In genomic region chr6:146008450-146008981, GRCm38 (mm10) we compare ENCODE assay signal across 7 mouse cellular contexts.
DNase-seq lines count a peak whose midpoint lies in the region; ATAC-seq and TF ChIP-seq lines count a peak whose summit lies in the region.

No protein-coding gene starts in this region.

- intact Hi-C loops in left cerebral cortex, postnatal 14 days (cut with DNase I) = no loop called here

- ATAC-seq in limb, embryonic 14.5 days (ENCODE audit: low FRiP score, low read depth) = 0 out of 2 replicates have a peak, but pooled peaks have one; percentile 34

- no peaks in the 10 kb centered on the region for H3K27me3 ChIP-seq in limb, embryonic 14.5 days (ENCODE audit: control insufficient read depth, insufficient read depth, low read length)
- no peaks in the 10 kb centered on the region for H3K27me3 ChIP-seq in limb, embryonic 10.5 days (ENCODE audit: low read depth, poor library complexity, severe bottlenecking)

- H3K36me3 ChIP-seq in limb, embryonic 14.5 days (ENCODE audit: control insufficient read depth, insufficient read depth, low read length) = no peaks in the 10 kb centered on the region
- no peaks in the 10 kb centered on the region for H3K36me3 ChIP-seq in limb, embryonic 10.5 days

- no peak overlapping the region for H3K4me2 ChIP-seq in limb, embryonic 14.5 days (replicated peaks; ENCODE audit: low read depth, low read length, severe bottlenecking)

- DNase-seq in limb, embryonic 14.5 days (ENCODE audit: low spot score) = peak; percentile 63
- DNase-seq in limb, embryonic 10.5 days (ENCODE audit: low spot score) = no peak
- DNase-seq in cerebellum, adult 18-20 months = peak; percentile 41 to 48
- peak; percentile 25 to 38 for DNase-seq in frontal cortex, postnatal 36 days (ENCODE audit: low spot score in 2 of 2)
- peak; percentile 33 to 49 for DNase-seq in left cerebral cortex, postnatal 14 days (ENCODE audit: low spot score in 2 of 2)
- peak; percentile 62 for DNase-seq in right cerebral cortex, postnatal 14 days
- no peak for DNase-seq in thymus, adult 18-20 months

- H3K4me1 ChIP-seq in limb, embryonic 14.5 days (ENCODE audit: control insufficient read depth, insufficient read depth, low read length) = peaks cover 9% of the 10 kb centered on the region
- H3K4me1 ChIP-seq in limb, embryonic 10.5 days = peaks cover 27% of the 10 kb centered on the region; the same call in 1 of the 2 replicates

- H3K27ac ChIP-seq in limb, embryonic 14.5 days (replicated peaks; ENCODE audit: low read depth, low read length) = no peak overlapping the region
- H3K27ac ChIP-seq in limb, embryonic 10.5 days = no peak overlapping the region

- no peak for TF ChIP-seq POLR2A in limb, embryonic 14.5 days (IDR thresholded peaks at IDR 0.05; ENCODE audit: borderline replicate concordance, extremely low read depth, insufficient read depth, insufficient read length)

- H3K4me3 ChIP-seq in limb, embryonic 14.5 days (replicated peaks; ENCODE audit: low read length) = no peak overlapping the region
- no peak overlapping the region for H3K4me3 ChIP-seq in limb, embryonic 10.5 days

- WGBS in limb, embryonic 14.5 days = 30% methylated on average over 5 of the region's 5 CpGs
- WGBS in limb, embryonic 10.5 days = 76% methylated on average over 5 of the region's 5 CpGs

- no peaks in the 10 kb centered on the region for H3K9me3 ChIP-seq in limb, embryonic 14.5 days (ENCODE audit: control insufficient read depth, low read length)
- no peaks in the 10 kb centered on the region for H3K9me3 ChIP-seq in limb, embryonic 10.5 days (replicated peaks)

- no peak overlapping the region for H3K9ac ChIP-seq in limb, embryonic 14.5 days (ENCODE audit: low read depth, low read length, severe bottlenecking)

Comparison
In these comparisons a context has a peak if more than half of its experiments do, and no peak if none do; other contexts are left out.
1. DNase-seq: peak in limb, embryonic 14.5 days (single experiment), cerebellum, adult 18-20 months (2 of 2), frontal cortex, postnatal 36 days (2 of 2), left cerebral cortex, postnatal 14 days (2 of 2) and right cerebral cortex, postnatal 14 days (single experiment); none in limb, embryonic 10.5 days (single experiment) and thymus, adult 18-20 months (0 of 2).